Mouse (Mus musculus): Measurements from ENCODE around the gene 4930404H24Rik. TPM values are rescaled to one million over a fixed set of nuclear protein-coding genes. Genes with fewer than 3 reads are reported as not detected.
"Not testable (repeated sequence)": the region's sequence is repeated elsewhere in the genome, so short reads cannot be mapped to it uniquely, and the experiment has no call there.

Gene 4930404H24Rik
- polyA plus RNA-seq, 1 experiment from 2014 or later: not detected

DNA sequence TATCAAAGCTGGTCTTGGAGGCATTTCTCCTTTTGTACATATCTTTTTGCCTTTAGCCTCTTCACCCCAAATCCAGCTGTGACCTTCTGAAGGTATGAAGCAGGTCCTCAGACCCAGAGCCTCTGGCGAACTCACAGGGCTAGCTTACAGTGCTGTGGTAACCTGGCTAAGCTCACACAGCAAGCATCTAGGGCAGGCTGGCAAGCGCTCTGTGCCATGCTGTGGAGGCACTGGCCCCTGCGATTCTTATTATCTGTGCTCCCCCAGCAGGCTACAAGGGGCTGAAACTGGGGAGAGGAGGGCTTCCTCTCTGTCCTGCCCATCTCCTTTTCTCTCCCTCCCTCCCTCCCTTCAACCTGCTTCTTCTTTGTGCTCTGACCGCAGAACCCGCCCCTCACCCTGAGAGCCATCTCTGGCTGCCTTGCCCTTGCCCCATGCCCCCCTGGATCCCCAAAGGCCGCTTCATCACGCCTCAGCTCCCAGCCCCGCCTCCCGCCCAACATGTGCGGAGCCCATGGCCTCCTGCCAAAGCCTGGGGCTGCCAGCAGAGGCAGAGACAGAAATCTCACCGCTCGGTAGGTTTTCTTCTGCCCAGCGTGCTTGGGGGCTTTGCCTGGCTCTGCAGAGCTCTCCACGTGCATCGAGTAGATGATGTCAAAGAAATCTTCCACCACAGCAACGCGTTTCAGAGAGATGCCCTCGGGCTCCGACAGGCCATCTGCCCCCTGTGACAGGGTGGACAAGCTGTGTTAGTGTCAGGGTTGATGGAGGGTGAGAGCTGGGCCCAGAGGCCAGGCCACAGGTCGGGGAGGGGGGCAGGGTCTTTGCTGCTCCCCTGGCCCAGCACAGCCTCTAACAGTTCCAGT, 9.2 kb upstream of the 4930404H24Rik start:
- H3K4me2 ChIP-seq: peak overlapping the region; percentile 38
- ATAC-seq (ENCODE audit: low FRiP score): peak; percentile 76
- peak overlapping the region; percentile 87 for H3K27ac ChIP-seq
- H3K27me3 ChIP-seq: peaks cover 12% of the 10 kb centered on the region; the same call in 1 of the 2 replicates
- H3K9ac ChIP-seq: peak overlapping the region; percentile 13; the same call in 1 of the 2 replicates
- peaks cover 45% of the 10 kb centered on the region for H3K4me1 ChIP-seq
- H3K36me3 ChIP-seq (replicated peaks): no peaks in the 10 kb centered on the region
- 8% methylated on average over 19 of the region's 20 CpGs for WGBS
- H3K4me3 ChIP-seq (replicated peaks): no peak overlapping the region
- no peaks in the 10 kb centered on the region for H3K9me3 ChIP-seq

DNA sequence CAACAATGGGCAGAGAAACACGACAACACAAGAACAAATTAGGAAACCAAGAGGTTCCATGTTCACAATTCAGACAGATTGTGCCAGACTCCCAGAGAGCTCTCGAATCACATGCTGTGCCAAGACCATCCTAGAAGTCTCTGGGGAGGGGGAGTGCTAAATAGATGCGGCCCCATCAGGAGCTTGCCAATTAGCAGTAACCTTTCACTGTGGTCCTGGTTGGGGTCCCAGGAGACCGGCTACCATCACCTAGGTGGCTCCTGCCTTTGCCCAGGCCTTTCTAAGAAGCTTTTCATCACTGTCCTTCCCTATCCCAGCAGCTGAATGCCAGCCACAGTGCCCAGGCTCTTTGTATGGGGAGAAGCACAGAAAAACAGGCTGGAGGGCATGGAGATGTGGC, 8.5 kb upstream of the 4930404H24Rik start:
- no peaks in the 10 kb centered on the region for H3K9me3 ChIP-seq
- H3K4me3 ChIP-seq (replicated peaks): no peak overlapping the region
- H3K36me3 ChIP-seq (replicated peaks): no peaks in the 10 kb centered on the region
- H3K27ac ChIP-seq: peak overlapping the region; percentile 87
- 51% methylated on average over 4 of the region's 4 CpGs for WGBS
- no peak overlapping the region; the same call in 1 of the 2 replicates for H3K9ac ChIP-seq
- peak overlapping the region; percentile 38 for H3K4me2 ChIP-seq
- H3K4me1 ChIP-seq: peaks cover 45% of the 10 kb centered on the region
- peaks cover 12% of the 10 kb centered on the region; the same call in 1 of the 2 replicates for H3K27me3 ChIP-seq
- peak; percentile 11; the same call in 1 of the 2 replicates for ATAC-seq (ENCODE audit: low FRiP score)

DNA sequence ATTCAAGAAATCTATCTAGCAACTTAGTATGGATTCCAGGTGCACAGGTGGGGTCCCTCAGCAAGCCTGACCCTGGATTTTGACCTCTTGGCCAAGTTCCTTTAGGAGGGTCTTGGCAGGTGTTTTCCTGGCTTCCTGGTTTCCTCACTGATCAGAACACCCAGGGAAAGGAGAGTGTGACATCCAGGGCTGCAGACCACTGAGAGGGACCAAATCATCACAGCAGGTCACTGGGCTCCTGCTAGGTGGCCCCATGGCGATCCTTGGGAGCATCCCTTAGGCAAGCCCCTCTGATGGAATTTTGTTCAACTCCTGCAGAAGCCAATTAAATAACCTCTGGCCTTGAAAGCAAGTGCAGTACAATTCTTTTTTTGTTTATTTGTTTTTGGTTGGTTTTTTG, 2.5 kb upstream of the 4930404H24Rik start:
- H3K4me2 ChIP-seq: no peak overlapping the region
- no peaks in the 10 kb centered on the region for H3K36me3 ChIP-seq (replicated peaks)
- peaks cover 37% of the 10 kb centered on the region for H3K27me3 ChIP-seq
- no peak overlapping the region for H3K9ac ChIP-seq
- WGBS: 90% methylated on average over 1 of the region's 1 CpGs
- H3K27ac ChIP-seq: no peak overlapping the region
- no peaks in the 10 kb centered on the region for H3K9me3 ChIP-seq
- H3K4me1 ChIP-seq: peaks cover 47% of the 10 kb centered on the region
- H3K4me3 ChIP-seq (replicated peaks): no peak overlapping the region
- ATAC-seq (ENCODE audit: low FRiP score): no peak

DNA sequence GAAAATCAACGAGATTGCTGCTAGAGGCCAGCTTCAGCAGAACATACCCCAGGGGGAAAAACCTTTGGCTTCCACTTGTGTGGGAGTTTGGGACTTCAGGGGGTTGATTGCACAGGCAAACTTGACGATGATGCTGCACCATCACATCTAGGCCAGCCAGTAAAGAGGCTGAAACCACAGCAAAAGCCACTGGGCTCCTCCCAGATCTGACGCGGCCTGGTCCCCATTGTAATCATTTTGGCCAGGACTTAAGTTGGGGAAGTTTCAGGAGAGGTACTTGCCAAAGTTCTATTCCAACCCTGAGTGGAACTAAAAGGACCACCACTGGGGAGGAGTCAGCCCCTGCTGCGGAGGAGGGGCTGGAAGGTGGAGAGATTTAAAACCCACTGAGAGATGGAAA, 1.6 kb upstream of the 4930404H24Rik start:
- Histone ChIP-seq H3K9ac (no peak overlapping the region), H3K36me3 (replicated peaks) (no peaks in the 10 kb centered on the region), H3K27me3 (peaks cover 42% of the 10 kb centered on the region), H3K9me3 (no peaks in the 10 kb centered on the region), H3K4me2 (no peak overlapping the region), H3K27ac (peak overlapping the region; percentile 97; the same call in 1 of the 2 replicates), H3K4me3 (replicated peaks) (no peak overlapping the region), H3K4me1 (peaks cover 47% of the 10 kb centered on the region)
- no peak for ATAC-seq (ENCODE audit: low FRiP score)
- 19% methylated on average over 5 of the region's 5 CpGs for WGBS

DNA sequence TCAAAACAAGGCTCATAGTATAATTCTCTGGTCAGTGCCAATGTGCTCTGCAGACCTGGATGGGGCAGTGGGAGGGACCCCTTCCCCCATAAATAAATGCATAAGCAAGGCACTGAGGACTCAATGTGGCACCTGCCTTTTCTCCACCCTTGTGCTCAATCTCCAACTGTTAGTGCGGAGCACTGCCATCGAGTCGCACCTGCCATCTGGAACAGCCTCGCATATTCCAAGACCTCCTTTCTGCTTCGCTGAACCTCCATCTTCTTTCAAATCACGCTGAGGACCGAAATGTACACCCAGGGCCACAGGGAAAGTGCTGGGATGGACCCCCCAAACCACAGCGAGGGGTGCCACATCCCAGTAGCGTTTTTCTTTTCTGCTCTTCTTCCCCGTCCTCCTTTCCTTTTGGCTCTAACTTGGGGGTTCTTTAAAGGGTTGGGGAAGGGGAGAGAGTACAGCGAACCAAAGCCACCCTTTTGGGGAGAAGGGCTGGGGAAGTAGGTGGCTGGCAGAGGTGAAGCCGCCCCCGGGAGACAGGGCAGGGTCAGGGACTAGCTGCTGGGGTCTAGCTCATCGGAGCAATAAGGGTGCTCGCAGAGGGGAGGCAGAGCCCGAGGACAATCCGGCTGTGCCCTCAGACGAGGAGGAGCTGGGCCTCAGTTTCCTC, 945 bp upstream of the 4930404H24Rik start:
- peak overlapping the region; percentile 62 for H3K4me3 ChIP-seq (replicated peaks)
- H3K27me3 ChIP-seq: peaks cover 47% of the 10 kb centered on the region
- peak overlapping the region; percentile 97 for H3K27ac ChIP-seq
- H3K9ac ChIP-seq: peak overlapping the region; percentile 77
- 7% methylated on average over 18 of the region's 18 CpGs for WGBS
- H3K9me3 ChIP-seq: no peaks in the 10 kb centered on the region
- ATAC-seq (ENCODE audit: low FRiP score): peak; percentile 3; the same call in 1 of the 2 replicates
- peaks cover 54% of the 10 kb centered on the region for H3K4me1 ChIP-seq
- H3K4me2 ChIP-seq: peak overlapping the region; percentile 95
- H3K36me3 ChIP-seq (replicated peaks): no peaks in the 10 kb centered on the region

DNA sequence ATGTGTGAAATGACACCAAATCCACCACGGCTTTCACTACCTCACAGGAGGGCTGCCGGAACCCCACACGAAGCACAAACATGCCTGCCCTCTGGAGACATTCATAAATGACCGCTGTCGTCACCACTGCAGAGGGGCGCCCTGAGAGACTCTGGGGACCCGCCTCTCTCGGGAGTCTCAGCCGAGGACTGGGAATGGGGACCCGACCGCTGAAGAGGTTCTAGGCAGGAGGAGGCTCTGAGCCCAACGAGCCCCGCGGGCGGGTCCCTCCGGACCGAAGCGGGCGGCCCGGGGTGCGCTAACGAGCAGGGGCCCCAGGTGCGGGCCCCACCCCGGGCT, 442 bp upstream of the 4930404H24Rik start:
- Histone ChIP-seq H3K4me2 (peak overlapping the region; percentile 95), H3K36me3 (replicated peaks) (no peaks in the 10 kb centered on the region), H3K9me3 (no peaks in the 10 kb centered on the region), H3K4me1 (peaks cover 59% of the 10 kb centered on the region), H3K27ac (peak overlapping the region; percentile 97), H3K4me3 (replicated peaks) (peak overlapping the region; percentile 62), H3K9ac (peak overlapping the region; percentile 77), H3K27me3 (peaks cover 47% of the 10 kb centered on the region)
- WGBS: under 1% methylated on average over 24 of the region's 24 CpGs
- ATAC-seq (ENCODE audit: low FRiP score): peak; percentile 52

DNA sequence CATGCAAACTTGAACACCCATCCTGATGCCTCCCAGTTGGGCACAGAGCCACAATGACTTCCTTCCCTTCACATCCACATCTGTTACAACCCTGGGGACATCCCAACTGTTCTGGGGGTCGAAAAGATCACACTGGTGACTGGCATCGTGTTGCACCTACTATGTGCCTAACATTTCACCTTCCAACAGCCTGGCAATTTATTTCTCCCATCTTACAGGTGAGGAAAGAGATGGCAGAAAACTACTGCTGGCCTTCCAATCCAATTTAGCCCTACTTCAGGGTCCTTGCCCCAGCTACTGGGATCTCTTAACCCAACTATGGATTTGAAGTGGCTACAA, 772 bp downstream of the 4930404H24Rik start:
- H3K4me2 ChIP-seq: peak overlapping the region; percentile 95
- no peaks in the 10 kb centered on the region for H3K36me3 ChIP-seq (replicated peaks)
- H3K27ac ChIP-seq: peak overlapping the region; percentile 97
- peaks cover 47% of the 10 kb centered on the region for H3K27me3 ChIP-seq
- WGBS: 32% methylated on average over 2 of the region's 2 CpGs
- H3K9me3 ChIP-seq: no peaks in the 10 kb centered on the region
- no peak for ATAC-seq (ENCODE audit: low FRiP score)
- H3K4me3 ChIP-seq (replicated peaks): peak overlapping the region; percentile 62
- peaks cover 71% of the 10 kb centered on the region for H3K4me1 ChIP-seq
- peak overlapping the region; percentile 77 for H3K9ac ChIP-seq

DNA sequence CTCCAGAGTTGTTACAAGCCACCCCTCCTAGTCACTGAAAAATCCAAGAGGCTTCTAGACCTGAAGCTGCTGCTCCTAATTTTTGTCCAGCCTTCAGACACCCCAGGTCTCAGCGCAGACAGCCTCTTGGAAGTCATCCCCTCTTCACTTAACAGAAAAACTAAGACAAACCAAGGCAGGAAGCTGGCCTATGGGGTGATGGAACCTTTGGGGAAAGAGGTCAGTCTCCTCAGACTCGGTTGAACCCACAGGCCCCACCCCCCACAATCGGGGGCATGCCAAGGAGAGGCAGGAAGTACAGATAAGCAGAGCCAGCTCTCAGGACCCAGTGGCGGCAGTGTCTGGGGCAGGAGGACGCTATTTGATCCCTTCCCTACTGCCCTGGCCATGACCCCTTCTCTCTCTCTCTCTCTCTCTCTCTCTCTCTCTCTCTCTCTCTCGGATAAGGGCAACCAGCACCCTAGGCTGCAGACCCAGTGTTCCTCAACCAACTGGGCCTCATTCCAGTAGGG, 1.2 kb downstream of the 4930404H24Rik start:
- ATAC-seq (ENCODE audit: low FRiP score): no peak
- H3K27ac ChIP-seq: peak overlapping the region; percentile 97
- no peaks in the 10 kb centered on the region for H3K36me3 ChIP-seq (replicated peaks)
- 15% methylated on average over 6 of the region's 6 CpGs for WGBS
- peak overlapping the region; percentile 14; the same call in 1 of the 2 replicates for H3K9ac ChIP-seq
- no peak overlapping the region for H3K4me3 ChIP-seq (replicated peaks)
- H3K4me2 ChIP-seq: peak overlapping the region; percentile 25
- H3K9me3 ChIP-seq: no peaks in the 10 kb centered on the region
- H3K4me1 ChIP-seq: peaks cover 71% of the 10 kb centered on the region
- peaks cover 50% of the 10 kb centered on the region for H3K27me3 ChIP-seq

DNA sequence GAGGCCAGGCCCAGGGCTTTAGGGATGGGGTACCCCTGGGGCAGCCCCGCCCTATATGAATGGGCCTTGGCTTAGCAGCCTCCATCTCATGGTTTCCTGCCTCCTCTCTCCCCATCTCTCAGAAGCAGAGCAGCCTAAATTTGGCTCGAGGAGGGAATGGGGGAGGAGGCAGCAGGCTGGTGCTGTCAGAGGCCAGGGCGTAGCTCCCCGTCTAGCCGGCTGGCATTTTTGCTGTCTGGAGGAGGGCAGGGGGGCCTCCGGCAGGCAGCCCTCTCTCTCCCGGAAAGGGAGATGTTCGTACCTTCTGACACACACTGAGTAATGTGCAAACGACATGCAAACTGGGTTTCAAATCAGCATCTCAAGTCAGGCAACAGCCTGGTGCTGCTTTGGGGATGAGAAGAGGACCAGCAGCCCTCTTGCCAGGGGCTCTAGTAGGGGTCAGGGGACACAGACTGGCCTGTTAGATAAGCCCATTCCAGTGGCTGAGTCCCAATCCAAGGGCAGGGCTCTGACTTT, 1.8 kb downstream of the 4930404H24Rik start:
- Histone ChIP-seq H3K4me2 (peak overlapping the region; percentile 25), H3K4me3 (replicated peaks) (no peak overlapping the region), H3K4me1 (peaks cover 71% of the 10 kb centered on the region), H3K36me3 (replicated peaks) (no peaks in the 10 kb centered on the region), H3K27ac (peak overlapping the region; percentile 97), H3K9ac (peak overlapping the region; percentile 14; the same call in 1 of the 2 replicates), H3K27me3 (peaks cover 51% of the 10 kb centered on the region), H3K9me3 (no peaks in the 10 kb centered on the region)
- WGBS: 27% methylated on average over 9 of the region's 9 CpGs
- no peak for ATAC-seq (ENCODE audit: low FRiP score)

DNA sequence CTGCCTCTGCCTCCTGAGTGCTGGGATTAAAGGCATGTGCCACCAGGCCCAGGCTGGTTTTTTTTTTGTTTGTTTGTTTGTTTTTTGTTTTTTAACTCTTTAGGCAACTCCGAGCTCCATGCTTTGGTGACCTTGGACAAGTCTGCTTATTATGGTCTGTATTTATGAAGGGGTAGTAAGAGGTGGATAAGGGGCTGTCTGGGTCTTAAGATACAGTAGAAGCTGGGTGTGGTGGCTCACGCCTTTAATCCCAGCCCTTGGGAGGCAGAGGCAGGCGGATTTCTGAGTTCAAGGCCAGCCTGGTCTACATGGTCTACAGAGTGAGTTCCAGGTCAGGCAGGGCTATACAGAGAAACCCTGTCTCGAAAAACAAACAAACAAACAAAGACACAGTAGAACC, 2.8 kb downstream of the 4930404H24Rik start:
- H3K4me2 ChIP-seq; H3K4me3 ChIP-seq (replicated peaks); H3K36me3 ChIP-seq (replicated peaks); H3K9ac ChIP-seq; ATAC-seq (ENCODE audit: low FRiP score); H3K9me3 ChIP-seq; H3K27ac ChIP-seq: not testable (repeated sequence)
- Histone ChIP-seq H3K27me3 (peaks cover 42% of the 10 kb centered on the region), H3K4me1 (peaks cover 70% of the 10 kb centered on the region)
- WGBS: 95% methylated on average over 4 of the region's 4 CpGs

DNA sequence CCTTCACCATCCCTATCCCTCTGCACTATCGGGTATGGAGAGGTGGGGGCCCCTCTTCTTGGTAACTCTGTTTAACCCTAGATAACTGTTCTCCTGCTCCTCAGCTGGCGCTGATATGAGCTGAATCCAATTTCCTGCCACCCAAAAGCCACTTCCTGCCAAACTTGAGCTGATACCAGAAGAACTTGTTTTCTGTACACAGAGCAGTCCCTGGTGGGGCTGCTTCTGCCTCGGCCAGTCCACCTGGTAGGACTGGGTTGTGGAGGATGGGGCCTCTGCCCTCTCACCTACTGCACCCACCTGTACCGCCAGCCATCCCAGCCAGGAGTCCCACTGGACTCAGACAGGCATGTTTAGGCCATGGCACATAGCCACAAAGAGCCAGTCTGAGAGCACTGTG, 3.2 kb downstream of the 4930404H24Rik start:
- no peak overlapping the region for H3K4me2 ChIP-seq
- H3K27ac ChIP-seq: peak overlapping the region; percentile 89; the same call in 1 of the 2 replicates
- H3K4me1 ChIP-seq: peaks cover 66% of the 10 kb centered on the region
- peak overlapping the region; percentile 25; the same call in 1 of the 2 replicates for H3K9ac ChIP-seq
- WGBS: 86% methylated on average over 4 of the region's 4 CpGs
- no peaks in the 10 kb centered on the region for H3K36me3 ChIP-seq (replicated peaks)
- H3K9me3 ChIP-seq: no peaks in the 10 kb centered on the region
- no peak overlapping the region for H3K4me3 ChIP-seq (replicated peaks)
- H3K27me3 ChIP-seq: peaks cover 39% of the 10 kb centered on the region
- no peak for ATAC-seq (ENCODE audit: low FRiP score)

DNA sequence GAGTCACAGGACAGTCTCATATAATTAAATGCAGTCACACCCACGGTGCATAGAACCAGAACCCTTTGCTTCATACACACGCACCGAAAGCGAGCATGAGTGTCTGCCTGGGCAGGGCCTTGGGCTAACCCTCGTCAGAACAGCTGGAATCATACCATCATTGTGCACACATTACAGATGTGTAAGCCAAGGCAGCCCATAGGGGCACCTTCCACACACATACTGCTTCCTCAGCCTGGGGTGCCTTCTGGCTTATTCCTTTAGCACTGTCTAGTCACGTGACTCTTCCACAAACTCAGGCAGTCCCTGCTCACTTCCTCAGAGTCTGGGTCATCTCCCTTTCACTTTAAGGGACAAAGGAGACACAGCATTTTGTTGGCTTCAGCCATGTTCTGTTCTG, 3.7 kb downstream of the 4930404H24Rik start:
- no peaks in the 10 kb centered on the region for H3K9me3 ChIP-seq
- H3K9ac ChIP-seq: no peak overlapping the region; the same call in 1 of the 2 replicates
- H3K4me2 ChIP-seq: no peak overlapping the region
- WGBS: 86% methylated on average over 6 of the region's 6 CpGs
- no peak for ATAC-seq (ENCODE audit: low FRiP score)
- peak overlapping the region; percentile 89 for H3K27ac ChIP-seq
- no peaks in the 10 kb centered on the region for H3K36me3 ChIP-seq (replicated peaks)
- H3K4me3 ChIP-seq (replicated peaks): no peak overlapping the region
- peaks cover 61% of the 10 kb centered on the region for H3K4me1 ChIP-seq
- peaks cover 34% of the 10 kb centered on the region for H3K27me3 ChIP-seq

All from forebrain, embryonic 12.5 days (tissue).